Mouse (Mus musculus) embryonic fibroblast, embryonic 13.5 days (primary cell): ENCODE measurements around the gene Thbs4. TPM values are rescaled to one million over a fixed set of nuclear protein-coding genes. Genes with fewer than 3 reads are reported as not detected.

ENCODE experiments used
- H3K27ac ChIP-seq: 2 replicates; pipeline ENCODE4 v1.5.1; 2012; ENCODE audit warnings: low read length, control low read depth, inconsistent platforms; ENCODE audit not compliant: insufficient read depth
- H3K4me1 ChIP-seq: 2 replicates; pipeline ENCODE4 v1.6.1; 2011; ENCODE audit warnings: low read length; ENCODE audit not compliant: control insufficient read depth, insufficient read depth
- H3K4me3 ChIP-seq: 2 replicates; pipeline ENCODE4 v1.5.1; 2011; ENCODE audit warnings: mild to moderate bottlenecking, control low read depth, low read length; ENCODE audit not compliant: insufficient read depth
- CTCF ChIP-seq: IDR thresholded peaks from 2 replicates; pipeline ENCODE4 v1.5.1; 2011; ENCODE audit warnings: mild to moderate bottlenecking, control low read depth, low read length, moderate library complexity, borderline replicate concordance; ENCODE audit not compliant: insufficient read depth
- POLR2A ChIP-seq: IDR thresholded peaks from 2 replicates; pipeline ENCODE4 v1.6.1; 2011; ENCODE audit warnings: low read depth, mild to moderate bottlenecking, control low read depth, low read length, moderate library complexity
- polyA plus RNA-seq: library from polyadenylated mRNA; stranded (reverse); fragments of >200 nt; gene quantifications from 2 replicates; pipeline ENCODE4 v1.2.4, GENCODE M21; 2011; ENCODE audit warnings: low read depth; ENCODE audit not compliant: missing spikeins, insufficient read length

Gene Thbs4
- polyA plus RNA-seq, 1 experiment = 2.6 TPM

- Histone ChIP-seq H3K4me3 (no peak overlapping the region), H3K4me1 (no peaks in the 10 kb centered on the region), H3K27ac (no peak overlapping the region)
- TF ChIP-seq POLR2A (no peak), CTCF (no peak)
Observed at GRCm38 (mm10) chr13:92722389-92722788, 72.2 kb downstream of the Thbs4 start.

GRCm38 (mm10) chr13:92721006-92721405, 73.6 kb downstream of the Thbs4 start:
- no peak overlapping the region for H3K27ac ChIP-seq
- H3K4me3 ChIP-seq = no peak overlapping the region
- no peaks in the 10 kb centered on the region for H3K4me1 ChIP-seq
- TF ChIP-seq CTCF (no peak), POLR2A (no peak)

- H3K27ac ChIP-seq = no peak overlapping the region
- no peak overlapping the region for H3K4me3 ChIP-seq
- TF ChIP-seq POLR2A (no peak), CTCF (no peak)
- H3K4me1 ChIP-seq = no peaks in the 10 kb centered on the region
Observed at GRCm38 (mm10) chr13:92717851-92718665, 76.6 kb downstream of the Thbs4 start.

- H3K4me1 ChIP-seq = no peaks in the 10 kb centered on the region
- H3K4me3 ChIP-seq = no peak overlapping the region
- TF ChIP-seq CTCF = no peak
- TF ChIP-seq POLR2A = no peak
- no peak overlapping the region for H3K27ac ChIP-seq
Observed at GRCm38 (mm10) chr13:92712619-92713018, 82.0 kb downstream of the Thbs4 start.

- no peak overlapping the region for H3K4me3 ChIP-seq
- H3K27ac ChIP-seq = no peak overlapping the region
- no peak for TF ChIP-seq CTCF
- no peak for TF ChIP-seq POLR2A
- H3K4me1 ChIP-seq = no peaks in the 10 kb centered on the region
Observed at GRCm38 (mm10) chr13:92711821-92712220, 82.8 kb downstream of the Thbs4 start.

GRCm38 (mm10) chr13:92710361-92710760, 84.3 kb downstream of the Thbs4 start:
- Histone ChIP-seq H3K27ac (no peak overlapping the region), H3K4me3 (no peak overlapping the region), H3K4me1 (no peaks in the 10 kb centered on the region)
- TF ChIP-seq CTCF (no peak), POLR2A (no peak)

- no peak overlapping the region for H3K4me3 ChIP-seq
- no peak overlapping the region for H3K27ac ChIP-seq
- TF ChIP-seq CTCF (no peak), POLR2A (no peak)
- no peaks in the 10 kb centered on the region for H3K4me1 ChIP-seq
Observed at GRCm38 (mm10) chr13:92709535-92709934, 85.1 kb downstream of the Thbs4 start.

GRCm38 (mm10) chr13:92708466-92708865, 86.2 kb downstream of the Thbs4 start:
- TF ChIP-seq POLR2A = no peak
- H3K4me3 ChIP-seq = no peak overlapping the region
- no peaks in the 10 kb centered on the region for H3K4me1 ChIP-seq
- H3K27ac ChIP-seq = no peak overlapping the region

GRCm38 (mm10) chr13:92707941-92708340, 86.7 kb downstream of the Thbs4 start:
- H3K4me1 ChIP-seq = no peaks in the 10 kb centered on the region
- no peak overlapping the region for H3K4me3 ChIP-seq
- TF ChIP-seq POLR2A = no peak
- TF ChIP-seq CTCF = no peak
- no peak overlapping the region for H3K27ac ChIP-seq

- Histone ChIP-seq H3K4me3 (no peak overlapping the region), H3K4me1 (no peaks in the 10 kb centered on the region), H3K27ac (no peak overlapping the region)
- TF ChIP-seq POLR2A = no peak
- no peak for TF ChIP-seq CTCF
Observed at GRCm38 (mm10) chr13:92706342-92707061, 88.1 kb downstream of the Thbs4 start.
